Mouse (Mus musculus): ENCODE data around the gene Cldn22. TPM values are rescaled to one million over a fixed set of nuclear protein-coding genes. Genes with fewer than 3 reads are reported as not detected.
"Not testable (repeated sequence)": the region's sequence is repeated elsewhere in the genome, so short reads cannot be mapped to it uniquely, and the experiment has no call there.

Gene Cldn22
- total RNA-seq (2015; ENCODE audit: low replicate concordance) (not detected in 2 replicates), total RNA-seq (2017; ENCODE audit: low replicate concordance) (not detected in 2 replicates)

DNA sequence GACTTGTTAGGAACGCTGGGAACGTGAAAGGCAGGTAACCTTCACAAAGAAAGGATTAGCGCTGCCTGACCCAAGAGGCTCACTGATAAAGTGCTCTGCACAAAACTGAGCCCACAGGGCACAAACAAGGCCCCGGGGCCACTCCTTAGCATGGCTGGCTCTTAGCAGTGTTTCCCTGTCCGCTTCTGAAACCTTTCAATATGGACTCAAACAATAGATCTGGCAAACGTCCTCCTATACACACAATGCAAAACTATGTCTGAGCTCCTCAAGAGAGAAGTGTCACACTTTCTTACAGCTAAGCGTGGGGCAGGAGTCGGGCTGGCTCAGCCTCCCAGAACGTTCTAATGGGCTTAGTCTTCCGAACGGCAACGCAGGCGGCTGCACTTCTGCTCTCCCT, at the start of gene Cldn22:
Cldn22 (plus strand) TSS at position 301 of the 400 bp plus-strand sequence.
- no peak for ATAC-seq (replicated peaks; ENCODE audit: low FRiP score, poor library complexity, severe bottlenecking)

- no peak for ATAC-seq (replicated peaks; ENCODE audit: low FRiP score, poor library complexity, severe bottlenecking)
Observed at GRCm38 (mm10) chr8:47777415-47777814, 46.9 kb upstream of the Cldn22 start.

GRCm38 (mm10) chr8:47779589-47779988, 44.7 kb upstream of the Cldn22 start:
- no peak for ATAC-seq (replicated peaks; ENCODE audit: low FRiP score, poor library complexity, severe bottlenecking)

GRCm38 (mm10) chr8:47781881-47782280, 42.4 kb upstream of the Cldn22 start:
- no peak for ATAC-seq (replicated peaks; ENCODE audit: low FRiP score, poor library complexity, severe bottlenecking)

- no peak for ATAC-seq (replicated peaks; ENCODE audit: low FRiP score, poor library complexity, severe bottlenecking)
Observed at GRCm38 (mm10) chr8:47783544-47783943, 40.7 kb upstream of the Cldn22 start.

DNA sequence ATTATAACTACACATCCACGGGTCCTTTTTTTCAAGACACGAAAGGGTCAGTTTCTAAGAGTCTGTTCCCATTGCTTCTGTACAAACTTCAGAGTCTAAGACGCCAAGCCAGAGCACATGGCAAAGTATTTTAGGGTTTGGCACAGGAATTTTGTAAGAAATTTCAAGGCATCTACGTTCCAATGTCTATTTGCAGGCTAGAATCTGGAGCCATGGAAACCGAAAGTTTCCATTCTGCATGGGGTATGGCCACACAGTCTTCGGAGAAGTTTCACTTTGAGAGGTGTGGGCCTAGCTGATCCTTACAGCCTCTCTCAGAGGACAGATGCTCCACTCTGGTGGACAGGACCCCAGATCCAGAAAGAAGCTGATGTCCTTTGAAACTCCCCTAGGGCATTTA, 40.3 kb upstream of the Cldn22 start:
- no peak for ATAC-seq (replicated peaks; ENCODE audit: low FRiP score, poor library complexity, severe bottlenecking)

GRCm38 (mm10) chr8:47784436-47784835, 39.8 kb upstream of the Cldn22 start:
- ATAC-seq (replicated peaks; ENCODE audit: low FRiP score, poor library complexity, severe bottlenecking): no peak

DNA sequence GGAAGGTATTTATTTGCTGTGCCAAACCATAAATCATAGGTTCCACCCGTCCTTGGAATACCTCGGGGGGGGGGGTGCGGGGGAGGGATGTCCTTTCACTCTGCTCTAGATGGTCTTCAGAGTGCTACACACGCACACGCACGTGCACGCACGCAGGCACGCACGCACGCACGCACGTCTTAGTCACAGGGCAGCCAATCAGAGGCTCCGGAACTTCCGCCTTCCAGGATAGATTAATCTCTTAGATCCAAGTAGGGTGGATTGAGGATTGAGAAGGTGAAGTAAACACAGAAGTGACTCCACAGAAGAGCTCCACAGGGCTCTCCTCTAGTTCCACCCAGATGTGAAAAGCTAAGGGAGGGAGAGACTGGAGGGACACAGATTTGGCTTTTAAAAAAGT, 38.0 kb upstream of the Cldn22 start:
- ATAC-seq (replicated peaks; ENCODE audit: low FRiP score, poor library complexity, severe bottlenecking): no peak

GRCm38 (mm10) chr8:47787705-47788104, 36.6 kb upstream of the Cldn22 start:
- no peak for ATAC-seq (replicated peaks; ENCODE audit: low FRiP score, poor library complexity, severe bottlenecking)

DNA sequence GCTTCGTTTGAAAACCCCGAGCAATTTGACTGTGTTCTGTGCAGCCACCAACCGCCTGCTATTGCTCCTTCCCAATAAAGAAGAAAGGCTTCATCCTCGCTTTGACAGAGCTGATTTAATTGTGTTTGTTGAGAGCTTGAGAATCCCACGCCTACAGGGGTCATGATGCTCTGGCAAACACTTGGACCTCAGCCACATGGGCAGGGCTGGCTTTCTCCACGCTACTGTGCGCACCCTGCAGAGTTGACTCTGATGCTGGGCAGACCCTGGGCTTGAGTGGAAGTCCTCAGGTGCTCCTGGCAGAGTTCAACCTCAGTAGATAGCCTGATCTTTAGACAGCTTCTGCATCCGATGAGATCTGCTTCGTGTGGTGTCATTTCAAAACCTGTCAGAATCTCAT, 32.3 kb upstream of the Cldn22 start:
- ATAC-seq (replicated peaks; ENCODE audit: low FRiP score, poor library complexity, severe bottlenecking): no peak

- no peak for ATAC-seq (replicated peaks; ENCODE audit: low FRiP score, poor library complexity, severe bottlenecking)
Observed at GRCm38 (mm10) chr8:47799438-47799837, 24.8 kb upstream of the Cldn22 start.

- ATAC-seq (replicated peaks; ENCODE audit: low FRiP score, poor library complexity, severe bottlenecking): no peak
Observed at GRCm38 (mm10) chr8:47802349-47802748, 21.9 kb upstream of the Cldn22 start.

GRCm38 (mm10) chr8:47804262-47804661, 20.0 kb upstream of the Cldn22 start:
- ATAC-seq (replicated peaks; ENCODE audit: low FRiP score, poor library complexity, severe bottlenecking): no peak

DNA sequence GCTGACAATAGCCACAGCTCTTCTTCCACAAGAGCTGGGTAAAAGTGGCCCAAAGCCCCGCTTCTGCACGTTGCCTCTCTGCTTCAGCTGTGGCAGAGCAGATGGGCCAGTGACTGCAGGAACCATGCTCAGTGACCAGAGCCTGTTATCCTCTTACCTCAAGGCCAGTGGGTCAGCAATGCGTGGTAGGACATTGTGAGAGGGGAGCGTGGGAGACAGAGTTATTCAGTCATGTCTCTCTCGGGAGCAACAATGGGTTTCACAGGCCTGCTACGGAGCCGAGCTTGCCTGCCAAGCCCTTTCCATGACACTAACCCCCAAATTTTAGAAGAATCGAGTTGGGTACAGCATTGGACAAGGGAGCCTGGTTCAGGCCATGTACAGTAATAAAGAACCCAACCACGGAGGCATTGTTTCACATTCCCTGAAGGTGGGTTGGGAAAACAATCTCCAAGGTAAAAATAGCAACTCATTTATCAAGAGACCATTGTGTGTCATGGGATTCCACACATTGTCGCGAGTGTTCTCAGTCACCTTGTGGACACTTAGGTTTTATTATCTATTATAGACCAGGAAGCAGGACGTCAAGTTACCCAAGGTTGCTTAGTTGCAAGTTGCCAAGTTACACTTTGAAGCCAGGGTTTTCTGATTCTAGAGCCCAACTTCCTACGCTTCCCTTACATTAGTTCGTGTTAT, 14.2 kb upstream of the Cldn22 start:
- ATAC-seq (replicated peaks; ENCODE audit: low FRiP score, poor library complexity, severe bottlenecking): no peak

GRCm38 (mm10) chr8:47810666-47811015, 13.6 kb upstream of the Cldn22 start:
- no peak for ATAC-seq (replicated peaks; ENCODE audit: low FRiP score, poor library complexity, severe bottlenecking)

DNA sequence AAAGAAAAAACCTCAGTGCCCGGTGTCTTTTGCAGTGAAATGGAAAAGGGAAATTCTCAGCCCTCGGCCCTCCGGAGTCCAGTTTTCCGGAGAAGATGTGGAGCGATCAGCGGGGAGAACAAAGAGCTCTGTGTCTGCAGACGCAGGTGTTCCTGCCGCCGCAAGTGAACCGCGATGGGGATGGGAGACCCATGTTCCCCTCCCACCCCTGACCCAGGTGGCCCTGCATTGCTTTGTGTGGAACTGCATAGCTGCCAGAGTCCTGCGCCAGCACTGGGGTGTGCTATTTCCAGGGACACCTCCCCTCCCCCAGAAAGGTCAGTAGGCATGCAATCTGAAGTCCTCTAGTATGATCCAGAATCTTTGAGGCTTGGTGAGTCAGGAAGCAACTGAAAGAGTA, 13.1 kb upstream of the Cldn22 start:
- no peak for ATAC-seq (replicated peaks; ENCODE audit: low FRiP score, poor library complexity, severe bottlenecking)

- no peak for ATAC-seq (replicated peaks; ENCODE audit: low FRiP score, poor library complexity, severe bottlenecking)
Observed at GRCm38 (mm10) chr8:47819034-47819433, 5.2 kb upstream of the Cldn22 start.

GRCm38 (mm10) chr8:47820914-47821772, 3.1 kb upstream of the Cldn22 start:
- no peak for ATAC-seq (replicated peaks; ENCODE audit: low FRiP score, poor library complexity, severe bottlenecking)

DNA sequence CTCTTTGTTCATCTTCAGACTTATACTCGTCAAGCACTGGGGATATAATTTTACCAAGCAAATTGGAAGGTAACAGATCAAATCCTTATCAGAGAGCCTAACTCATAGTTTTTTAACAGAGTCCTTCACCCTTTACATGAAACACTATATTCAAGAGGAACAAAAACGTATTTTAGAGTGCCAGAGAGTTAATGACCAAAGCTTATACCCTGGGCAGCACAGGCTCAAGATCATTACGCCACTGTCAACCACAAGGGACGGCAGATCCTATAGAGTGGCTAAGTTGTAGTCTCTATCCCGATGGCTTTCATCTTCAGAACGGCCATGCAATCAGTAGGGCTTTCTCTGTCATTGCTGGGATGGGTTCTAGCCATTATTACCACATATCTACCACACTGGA, 2.4 kb upstream of the Cldn22 start, which contains the start of gene Cldn24:
Cldn24 (plus strand) TSS at position 301 of the 400 bp plus-strand sequence.
- no peak for ATAC-seq (replicated peaks; ENCODE audit: low FRiP score, poor library complexity, severe bottlenecking)

GRCm38 (mm10) chr8:47822541-47822940, 1.7 kb upstream of the Cldn22 start:
- ATAC-seq (replicated peaks; ENCODE audit: low FRiP score, poor library complexity, severe bottlenecking): not testable (repeated sequence)

DNA sequence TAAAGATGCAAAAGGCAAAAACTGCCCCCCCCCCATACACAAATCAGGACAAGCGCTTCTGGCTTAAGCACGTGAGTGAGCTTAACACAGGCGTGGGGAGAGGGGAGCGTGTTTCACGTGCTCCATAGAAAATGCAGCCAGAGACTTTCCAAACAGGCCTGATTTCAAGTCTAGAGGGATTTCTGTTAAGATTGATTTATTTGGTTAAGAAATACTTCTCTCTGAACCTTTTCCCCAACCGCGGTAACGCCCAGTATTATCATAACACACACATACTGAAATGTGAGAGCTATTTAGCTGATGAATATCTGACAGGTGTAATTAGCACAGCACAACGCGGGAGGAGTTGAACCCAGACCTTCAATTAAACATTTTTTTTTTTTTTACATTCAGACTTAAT, 505 bp upstream of the Cldn22 start:
- no peak for ATAC-seq (replicated peaks; ENCODE audit: low FRiP score, poor library complexity, severe bottlenecking)

All from erythroid progenitor cell, adult 5-6 weeks (primary cell).